Mouse (Mus musculus) cortical plate, adult 2 months (tissue): ENCODE measurements around the gene Tet2.

Experiments
- CTCF ChIP-seq: fragments of 200-500 bp; IDR thresholded peaks from 2 replicates; pipeline ENCODE4 v1.5.1; 2011; ENCODE audit warnings: mild to moderate bottlenecking, control low read depth, low read length; ENCODE audit not compliant: insufficient read depth; ENCODE audit errors: extremely low read depth
- POLR2A ChIP-seq: fragments of 200-500 bp; IDR thresholded peaks from 2 replicates; pipeline ENCODE4 v1.6.1; 2011; ENCODE audit warnings: mild to moderate bottlenecking, low read length, control low read depth; ENCODE audit not compliant: insufficient read depth; ENCODE audit errors: extremely low read depth

DNA sequence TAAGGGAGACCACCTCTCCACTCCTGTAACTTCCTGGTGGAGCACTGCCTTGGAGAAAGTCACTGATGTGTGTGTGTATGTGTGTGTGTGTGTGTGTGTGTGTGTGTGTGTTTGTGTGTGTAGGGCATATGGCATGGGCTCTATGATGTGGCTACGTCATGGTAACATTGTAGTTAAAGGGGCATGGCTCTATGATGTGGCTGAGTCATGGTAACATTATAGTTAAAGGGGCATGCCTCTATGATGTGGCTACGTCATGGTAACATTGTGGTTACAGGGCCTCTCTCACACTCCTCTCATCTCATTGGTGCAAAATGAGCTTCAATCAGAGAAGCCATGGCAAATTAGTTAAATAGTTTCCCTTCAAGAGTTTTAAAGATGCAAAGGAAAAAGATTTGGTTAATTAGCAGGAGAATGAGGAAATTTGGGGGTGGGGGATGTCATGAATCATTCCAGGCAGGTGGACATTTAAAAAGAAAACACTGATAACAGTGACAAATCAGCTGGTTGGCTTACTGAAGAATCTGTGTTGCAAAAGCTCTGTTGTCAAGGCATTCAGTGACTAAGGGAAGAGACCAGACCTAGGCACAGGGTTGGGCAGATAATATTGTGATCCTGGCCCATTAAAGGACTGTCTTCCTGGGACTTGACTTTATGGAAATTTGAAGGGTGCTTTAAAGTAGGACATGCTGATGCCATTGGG lies 18.7 kb upstream of the Tet2 start:
- TF ChIP-seq CTCF (no peak), POLR2A (no peak)
